Mouse (Mus musculus) lung, postnatal 0 days (tissue): ENCODE measurements at regions not wholly inside any gene's neighbourhood (a gene's known extent, or its start where the extent isn't known, plus 50 kb on each side); places are given as distances from the start of the nearest gene placed in this dataset.

Source experiments
- CTCF ChIP-seq: IDR thresholded peaks from 2 replicates; pipeline ENCODE4 v1.5.1; 2016; ENCODE audit warnings: antibody characterized with exemption, mild to moderate bottlenecking
- EP300 ChIP-seq: IDR thresholded peaks from 2 replicates; pipeline ENCODE4 v1.6.1; 2016; ENCODE audit warnings: antibody characterized with exemption, mild to moderate bottlenecking, control low read depth

DNA sequence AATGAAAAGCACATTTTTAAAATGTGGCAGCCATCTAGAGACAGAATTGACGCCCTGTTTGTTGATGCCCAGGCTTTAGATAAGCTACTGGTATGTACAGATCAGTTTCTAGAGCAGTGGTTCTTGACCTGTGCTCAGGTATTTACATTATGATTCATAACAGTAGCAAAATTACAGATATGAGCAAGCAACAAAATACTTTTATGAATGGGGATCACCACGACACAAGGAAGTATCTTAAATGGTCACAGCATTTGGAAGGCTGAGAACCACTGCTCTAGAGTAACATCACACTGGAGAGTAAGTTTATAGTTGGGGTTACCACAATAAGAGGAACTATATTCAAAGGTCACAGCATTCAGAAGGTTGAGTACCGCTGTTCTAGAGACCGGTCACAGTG lies 66.3 kb upstream of the Dgkg start:
- no peak for TF ChIP-seq CTCF
- no peak for TF ChIP-seq EP300
